Mouse (Mus musculus): ENCODE results near the gene Nptx1. TPM values are rescaled to one million over a fixed set of nuclear protein-coding genes. Genes with fewer than 3 reads are reported as not detected.

Gene Nptx1
- 201 and 214 TPM in 2 replicates for polyA plus RNA-seq (2021; fragmentation: Nextera tagmentation)
- long read RNA-seq, experiment 1, full-length matches to known transcripts: 6 of 46 reads
- long read RNA-seq, experiment 1, partial matches to known transcripts: 1 of 46 reads
- long read RNA-seq, experiment 1, other reads (novel, unspliced or antisense): 39 of 46 reads
- long read RNA-seq, experiment 2, full-length matches to known transcripts: 139 of 353 reads
- long read RNA-seq, experiment 2, partial matches to known transcripts: 7 of 353 reads
- long read RNA-seq, experiment 2, other reads (novel, unspliced or antisense): 207 of 353 reads

GRCm38 (mm10) chr11:119547183-119547921 lies at the start of gene Nptx1:
Gene Nptx1, minus strand, starts transcription at chr11:119547753.

GRCm38 (mm10) chr11:119490861-119491689 lies 56.5 kb downstream of the Nptx1 start, which contains the start of gene Endov:
Gene Endov, plus strand, starts transcription at chr11:119491347.

Other genes with a start within 250 kb of the Nptx1 start
- gene Eif4a3, start 247.7 kb downstream of the Nptx1 start, polyA plus RNA-seq (2021; fragmentation: Nextera tagmentation): 199 and 201 TPM in 2 replicates
- gene Card14, start 240.0 kb downstream of the Nptx1 start, polyA plus RNA-seq (2021; fragmentation: Nextera tagmentation): 0.05 TPM in 1 of 2 replicates, not detected in the other
- 3.1 and 3.5 TPM in 2 replicates for gene Sgsh, start 192.2 kb downstream of the Nptx1 start, polyA plus RNA-seq (2021; fragmentation: Nextera tagmentation)
- 3.8 and 4.6 TPM in 2 replicates for gene Slc26a11, start 192.2 kb downstream of the Nptx1 start, polyA plus RNA-seq (2021; fragmentation: Nextera tagmentation)
- gene Rnf213, start 154.7 kb downstream of the Nptx1 start, polyA plus RNA-seq (2021; fragmentation: Nextera tagmentation): 0.93 and 0.97 TPM in 2 replicates
- 7.2 and 7.6 TPM in 2 replicates for gene Endov, start 56.4 kb downstream of the Nptx1 start, polyA plus RNA-seq (2021; fragmentation: Nextera tagmentation)
- gene Rptor, start 55.2 kb upstream of the Nptx1 start, polyA plus RNA-seq (2021; fragmentation: Nextera tagmentation): 17.2 and 19.7 TPM in 2 replicates

Measured in layer of hippocampus, adult 6 months (tissue).